Mouse (Mus musculus) hindbrain, embryonic 16.5 days (tissue): ENCODE results near the gene Serpinb12. TPM values are rescaled to one million over a fixed set of nuclear protein-coding genes. Genes with fewer than 3 reads are reported as not detected.
"Not testable (repeated sequence)": the region's sequence is repeated elsewhere in the genome, so short reads cannot be mapped to it uniquely, and the experiment has no call there.

Source experiments
- ATAC-seq: fragments of 200-750 bp; cut with Nextera tagmentation; 2 replicates; pipeline ENCODE4 v1.8.0; 2017; ENCODE audit warnings: moderate TSS enrichment, moderate library complexity
- H3K27ac ChIP-seq: fragments of 300-500 bp; sonication (generic); 2 replicates; pipeline ENCODE4 v1.5.1; 2014; ENCODE audit warnings: low read depth, mild to moderate bottlenecking, control low read depth, low read length, moderate library complexity
- H3K27me3 ChIP-seq: fragments of 300-500 bp; sonication (generic); replicated peaks from 2 replicates; pipeline ENCODE4 v1.6.1; 2014; ENCODE audit warnings: low read length; ENCODE audit not compliant: control insufficient read depth, insufficient read depth
- H3K36me3 ChIP-seq: fragments of 300-500 bp; sonication (generic); 2 replicates; pipeline ENCODE4 v1.6.1; 2014; ENCODE audit warnings: mild to moderate bottlenecking, low read length, moderate library complexity, mixed read lengths; ENCODE audit not compliant: control insufficient read depth, insufficient read depth
- H3K4me1 ChIP-seq: fragments of 300-500 bp; sonication (generic); 2 replicates; pipeline ENCODE4 v1.6.1; 2014; ENCODE audit warnings: low read depth, low read length; ENCODE audit not compliant: control insufficient read depth, insufficient read depth
- H3K4me2 ChIP-seq: fragments of 300-500 bp; sonication (generic); 2 replicates; pipeline ENCODE4 v1.6.1; 2014; ENCODE audit warnings: mild to moderate bottlenecking, low read length, control low read depth, moderate library complexity
- H3K4me3 ChIP-seq: fragments of 300-500 bp; sonication (generic); 2 replicates; pipeline ENCODE4 v1.5.1; 2014; ENCODE audit warnings: mild to moderate bottlenecking, low read length, control low read depth, moderate library complexity
- H3K9ac ChIP-seq: fragments of 300-500 bp; sonication (generic); 2 replicates; pipeline ENCODE4 v1.6.1; 2014; ENCODE audit warnings: low read depth, mild to moderate bottlenecking, control low read depth, low read length, moderate library complexity
- H3K9me3 ChIP-seq: fragments of 300-500 bp; sonication (generic); 2 replicates; pipeline ENCODE4 v1.6.1; 2014; ENCODE audit warnings: mild to moderate bottlenecking, low read length, moderate library complexity; ENCODE audit not compliant: control insufficient read depth
- WGBS: fragments of 180-500 bp; shearing (Covaris S2); extraction: QIAGEN DNeasy Blood & Tissue Kit; methylation state at CpG from one replicate; pipeline ENCODE4 v1.1.7; 2014; 5-methylcytosine and 5-hydroxymethylcytosine counted together
- polyA plus RNA-seq: library from polyadenylated mRNA; unstranded; fragments of >200 nt; fragmentation: Nextera tagmentation; extraction: Ambion mirVana; gene quantifications from 2 replicates; pipeline ENCODE4 v1.2.1, GENCODE M21; 2015

Serpinb12 gene
- polyA plus RNA-seq: 0.12 and 0.23 TPM in 2 replicates

GRCm38 (mm10) chr1:106934265-106934664, at the start of gene Serpinb12:
Gene Serpinb12 (plus strand): TSS chr1:106934449.
- Histone ChIP-seq H3K36me3 (no peaks in the 10 kb centered on the region), H3K27me3 (no peaks in the 10 kb centered on the region), H3K4me1 (no peaks in the 10 kb centered on the region), H3K27ac (no peak within 1 kb of the TSS), H3K4me2 (no peak within 1 kb of the TSS), H3K9me3 (no peaks in the 10 kb centered on the region), H3K9ac (no peak within 1 kb of the TSS), H3K4me3 (no peak within 1 kb of the TSS)
- ATAC-seq: no peak
- WGBS: 82% methylated on average over 6 of the region's 6 CpGs

DNA sequence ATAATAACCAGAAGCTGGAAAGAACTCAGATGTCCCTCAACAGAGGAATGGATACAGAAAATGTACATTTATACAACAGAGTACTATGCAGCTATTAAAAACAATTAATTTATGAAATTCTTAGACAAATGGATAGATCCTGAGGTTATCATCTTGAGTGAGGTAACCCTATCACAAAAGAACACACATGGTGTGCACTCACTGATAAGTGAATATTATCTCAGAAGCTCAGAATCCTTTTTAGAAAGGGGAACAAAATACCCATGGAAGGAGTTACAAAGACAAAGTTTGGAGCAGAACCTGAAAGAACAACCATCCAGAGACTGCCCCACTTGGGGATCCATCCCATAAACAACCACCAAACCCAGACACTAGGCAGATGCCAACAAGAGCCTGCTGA, 39.1 kb upstream of the Serpinb12 start:
- not testable (repeated sequence) for H3K9me3 ChIP-seq, ATAC-seq, H3K27ac ChIP-seq, H3K4me3 ChIP-seq, H3K36me3 ChIP-seq, H3K27me3 ChIP-seq, H3K4me2 ChIP-seq, H3K4me1 ChIP-seq, H3K9ac ChIP-seq

DNA sequence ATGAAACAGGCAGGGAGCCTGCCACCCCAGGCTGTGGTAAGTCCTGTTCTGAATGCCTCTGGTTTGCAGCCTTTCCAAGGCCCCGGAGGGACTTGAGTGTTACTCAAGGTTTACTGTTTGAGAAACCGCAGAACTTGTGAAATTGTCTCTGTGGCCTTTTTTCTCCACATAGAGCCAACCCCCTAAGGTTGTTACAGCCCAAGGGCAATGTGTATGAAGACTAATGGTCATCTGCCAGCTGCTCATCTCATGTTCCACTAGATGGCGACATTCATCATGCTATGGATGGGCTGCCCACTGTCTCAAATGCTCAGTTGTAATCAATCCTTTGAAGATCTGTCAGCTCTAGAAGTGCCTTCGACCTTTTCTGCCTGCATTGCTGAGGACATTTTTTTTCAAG, 32.8 kb upstream of the Serpinb12 start:
- Histone ChIP-seq H3K4me2 (no peak overlapping the region), H3K36me3 (no peaks in the 10 kb centered on the region), H3K4me1 (no peaks in the 10 kb centered on the region), H3K9me3 (no peaks in the 10 kb centered on the region), H3K27me3 (no peaks in the 10 kb centered on the region), H3K27ac (no peak overlapping the region), H3K4me3 (no peak overlapping the region), H3K9ac (no peak overlapping the region)
- 30% methylated on average over 4 of the region's 4 CpGs for WGBS
- ATAC-seq: no peak

DNA sequence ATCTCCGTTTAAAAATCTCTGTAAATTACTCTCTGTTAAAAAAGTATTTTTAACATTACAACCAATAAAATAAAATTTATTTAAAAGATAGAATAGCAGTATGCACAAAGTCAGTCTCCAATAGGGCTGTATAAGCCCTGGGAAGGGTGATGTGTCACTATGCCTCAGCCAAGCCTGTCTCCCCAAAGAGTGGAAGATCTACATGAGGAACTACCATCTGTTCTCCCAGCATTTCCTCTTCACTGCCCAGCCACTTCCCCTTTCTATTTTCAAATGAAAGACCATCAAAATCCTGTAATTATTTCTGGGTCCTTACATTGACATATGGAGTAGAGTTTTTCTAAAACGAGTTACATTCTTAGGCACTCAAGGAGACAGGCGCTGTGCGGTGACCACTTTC, 2.3 kb upstream of the Serpinb12 start:
- Histone ChIP-seq H3K27ac (no peak overlapping the region), H3K4me2 (no peak overlapping the region), H3K4me1 (no peaks in the 10 kb centered on the region), H3K4me3 (no peak overlapping the region), H3K9ac (no peak overlapping the region), H3K9me3 (no peaks in the 10 kb centered on the region), H3K27me3 (no peaks in the 10 kb centered on the region), H3K36me3 (no peaks in the 10 kb centered on the region)
- ATAC-seq: no peak
- 83% methylated on average over 4 of the region's 4 CpGs for WGBS

- H3K4me3 ChIP-seq: no peak overlapping the region
Measured at GRCm38 (mm10) chr1:106933658-106934057, 591 bp upstream of the Serpinb12 start.

GRCm38 (mm10) chr1:106947217-106947616, 13.0 kb downstream of the Serpinb12 start:
- no peak overlapping the region for H3K9ac ChIP-seq
- ATAC-seq: no peak
- no peaks in the 10 kb centered on the region for H3K36me3 ChIP-seq
- no peaks in the 10 kb centered on the region for H3K4me1 ChIP-seq
- H3K4me2 ChIP-seq: no peak overlapping the region
- WGBS: 75% methylated on average over 1 of the region's 1 CpGs
- no peak overlapping the region for H3K4me3 ChIP-seq
- no peaks in the 10 kb centered on the region for H3K9me3 ChIP-seq
- H3K27me3 ChIP-seq: no peaks in the 10 kb centered on the region
- no peak overlapping the region for H3K27ac ChIP-seq

More at GRCm38 (mm10) chr1:106933658-106934057, 591 bp upstream of the Serpinb12 start:
- no peaks in the 10 kb centered on the region for H3K4me1 ChIP-seq
- H3K36me3 ChIP-seq: no peaks in the 10 kb centered on the region
- no peak for ATAC-seq
- H3K4me2 ChIP-seq: no peak overlapping the region
- no peak overlapping the region for H3K27ac ChIP-seq
- H3K9ac ChIP-seq: no peak overlapping the region
- H3K27me3 ChIP-seq: no peaks in the 10 kb centered on the region
- no peaks in the 10 kb centered on the region for H3K9me3 ChIP-seq

DNA sequence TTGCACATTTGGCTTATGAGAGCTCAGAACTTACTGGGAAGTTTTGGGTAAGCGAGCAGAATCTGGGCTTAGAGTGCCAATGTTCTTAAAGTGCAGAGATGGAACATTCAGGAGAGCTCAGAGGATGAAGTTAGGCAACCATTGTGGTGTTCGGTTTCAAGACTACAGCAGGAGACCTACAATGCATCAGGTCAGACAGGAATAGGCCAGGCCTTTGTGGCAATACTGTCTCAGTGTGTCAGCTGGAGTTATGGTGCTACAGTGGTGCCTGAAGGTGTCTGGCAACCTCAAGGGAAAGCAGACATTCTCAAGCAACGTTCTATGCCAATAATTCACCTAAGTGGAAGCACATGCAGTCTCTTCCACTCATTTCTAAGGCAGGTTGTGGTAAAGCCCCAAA, 25.7 kb downstream of the Serpinb12 start:
- ATAC-seq: no peak
- 81% methylated on average over 3 of the region's 3 CpGs for WGBS
- Histone ChIP-seq H3K27me3 (no peaks in the 10 kb centered on the region), H3K9me3 (no peaks in the 10 kb centered on the region), H3K4me1 (no peaks in the 10 kb centered on the region), H3K36me3 (no peaks in the 10 kb centered on the region), H3K4me3 (no peak overlapping the region), H3K27ac (no peak overlapping the region), H3K4me2 (no peak overlapping the region), H3K9ac (no peak overlapping the region)

- Histone ChIP-seq H3K4me3 (no peak overlapping the region), H3K9ac (no peak overlapping the region), H3K27me3 (no peaks in the 10 kb centered on the region), H3K4me2 (no peak overlapping the region), H3K36me3 (no peaks in the 10 kb centered on the region), H3K4me1 (no peaks in the 10 kb centered on the region), H3K9me3 (no peaks in the 10 kb centered on the region), H3K27ac (no peak overlapping the region)
- WGBS: 43% methylated on average over 3 of the region's 3 CpGs
- ATAC-seq: no peak
Measured at GRCm38 (mm10) chr1:106961023-106961422, 26.8 kb downstream of the Serpinb12 start.

DNA sequence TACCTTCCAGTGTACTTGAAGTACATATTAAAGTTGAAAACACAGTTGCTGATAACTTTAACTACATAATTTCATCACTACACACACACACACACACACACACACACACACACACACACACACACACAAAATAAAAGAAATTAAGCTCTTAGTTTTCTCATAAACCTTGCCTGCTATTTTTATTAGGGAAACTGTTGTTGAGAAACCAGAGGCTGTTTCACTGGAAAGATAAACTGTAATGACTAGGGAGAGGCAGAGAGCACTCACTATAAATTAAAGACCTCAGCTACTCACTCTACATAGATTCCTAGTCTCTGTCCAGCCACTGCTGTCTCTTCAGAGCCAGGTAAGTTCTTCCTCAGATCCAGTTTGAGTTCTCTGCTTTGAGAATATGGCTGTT, 46.4 kb downstream of the Serpinb12 start, which contains the start of gene Serpinb13:
Serpinb13 (plus strand) TSS at position 301 of the 400 bp plus-strand sequence.
- ATAC-seq: no peak
- no peaks in the 10 kb centered on the region for H3K27me3 ChIP-seq
- H3K4me2 ChIP-seq: no peak within 1 kb of the TSS
- H3K4me3 ChIP-seq: no peak within 1 kb of the TSS
- no peak within 1 kb of the TSS for H3K27ac ChIP-seq
- H3K36me3 ChIP-seq: no peaks in the 10 kb centered on the region
- no peaks in the 10 kb centered on the region for H3K4me1 ChIP-seq
- H3K9ac ChIP-seq: no peak within 1 kb of the TSS
- no peaks in the 10 kb centered on the region for H3K9me3 ChIP-seq

- H3K36me3 ChIP-seq: no peaks in the 10 kb centered on the region
- H3K9ac ChIP-seq: no peak overlapping the region
- H3K27me3 ChIP-seq: no peaks in the 10 kb centered on the region
- no peaks in the 10 kb centered on the region for H3K4me1 ChIP-seq
- no peak for ATAC-seq
- no peak overlapping the region for H3K4me3 ChIP-seq
- no peak overlapping the region for H3K27ac ChIP-seq
- H3K4me2 ChIP-seq: no peak overlapping the region
- WGBS: 100% methylated on average over 1 of the region's 1 CpGs
- H3K9me3 ChIP-seq: no peaks in the 10 kb centered on the region
Measured at GRCm38 (mm10) chr1:106983092-106983491, 48.8 kb downstream of the Serpinb12 start.
